Mouse (Mus musculus) T-helper 1 cell (primary cell): ENCODE data around the gene Dynlt1f.
"Not testable (repeated sequence)": the region's sequence is repeated elsewhere in the genome, so short reads cannot be mapped to it uniquely, and the experiment has no call there.

Source experiments
- in situ Hi-C: fragments of 300-600 bp; cut with MboI, MseI; formaldehyde crosslinking; loops from one replicate; pipeline ENCODE4 v1.15.1; 2025; ENCODE audit warnings: high pct_unique_total_duplicates

Dynlt1f gene

DNA sequence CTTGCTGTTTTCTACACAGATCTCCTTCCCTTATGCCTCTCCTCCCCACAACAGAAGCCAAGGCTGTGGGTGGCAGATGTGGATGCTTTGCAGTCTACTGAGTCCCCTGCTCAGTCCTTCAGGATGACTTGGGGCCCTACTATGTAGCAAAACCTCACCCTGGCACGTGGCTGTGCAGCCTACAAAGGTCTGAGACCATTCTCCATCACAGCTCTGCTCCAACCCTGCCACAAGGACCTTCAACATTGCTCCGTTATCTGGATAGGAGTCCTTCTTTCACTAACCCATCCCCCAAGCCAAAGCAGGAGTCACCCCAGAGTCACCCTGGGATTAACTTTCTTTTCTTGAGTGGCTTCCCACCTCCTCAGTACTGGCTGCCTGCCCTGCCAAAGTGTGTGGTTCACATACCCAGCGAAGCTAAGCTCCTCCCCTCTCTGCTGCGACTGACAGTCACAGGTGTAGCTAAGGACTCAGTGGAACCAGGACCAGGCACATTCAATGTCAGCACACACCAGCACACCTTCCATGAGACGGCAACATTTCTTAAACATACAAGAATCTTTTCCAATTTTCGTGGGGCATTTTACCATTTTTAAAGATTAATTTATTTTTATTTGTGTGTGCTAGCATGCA, 30.7 kb downstream of the Dynlt1f start:
- in situ Hi-C loops = loop anchor here (5.0 kb wide), 1 partner anchor 168 kb away; no protein-coding TSS in a partner anchor

GRCm38 (mm10) chr17:6621976-6622375, 33.7 kb downstream of the Dynlt1f start:
- in situ Hi-C loops = not testable (repeated sequence)

DNA sequence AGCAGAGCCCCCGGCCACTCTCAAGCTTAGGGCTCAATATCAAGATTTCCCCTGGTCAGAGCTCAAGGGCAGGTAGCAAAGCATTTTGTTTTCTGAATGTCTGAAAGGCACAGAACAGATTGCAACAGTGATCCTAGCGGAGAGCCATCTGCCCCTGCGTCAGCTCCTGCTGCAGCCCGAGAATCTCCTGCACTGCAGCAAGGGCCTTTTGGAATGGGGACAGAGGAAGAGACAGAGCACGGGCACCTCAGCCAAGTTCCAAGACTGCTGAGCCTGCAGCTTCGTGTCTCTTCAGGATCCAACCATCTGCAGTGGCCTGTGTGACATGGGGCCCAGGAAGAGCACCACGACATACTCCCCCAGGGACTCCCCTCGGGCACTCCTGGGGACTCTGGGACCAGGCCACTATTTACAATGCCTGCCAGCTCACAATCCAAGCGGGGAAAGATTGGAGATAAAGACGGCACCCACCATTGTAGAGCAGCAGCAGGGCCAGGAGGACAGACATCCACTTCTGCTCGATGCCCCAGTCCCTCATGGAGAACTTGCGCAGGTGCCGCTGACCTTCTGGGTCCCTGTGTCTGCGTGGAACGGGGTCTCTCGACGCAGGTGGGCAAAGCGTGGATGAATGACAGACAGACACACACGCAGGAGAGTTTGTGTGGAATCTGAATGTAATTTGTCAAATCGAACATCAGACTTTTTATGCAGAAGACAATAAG, 34.8 kb downstream of the Dynlt1f start:
- in situ Hi-C loops = not testable (repeated sequence)

DNA sequence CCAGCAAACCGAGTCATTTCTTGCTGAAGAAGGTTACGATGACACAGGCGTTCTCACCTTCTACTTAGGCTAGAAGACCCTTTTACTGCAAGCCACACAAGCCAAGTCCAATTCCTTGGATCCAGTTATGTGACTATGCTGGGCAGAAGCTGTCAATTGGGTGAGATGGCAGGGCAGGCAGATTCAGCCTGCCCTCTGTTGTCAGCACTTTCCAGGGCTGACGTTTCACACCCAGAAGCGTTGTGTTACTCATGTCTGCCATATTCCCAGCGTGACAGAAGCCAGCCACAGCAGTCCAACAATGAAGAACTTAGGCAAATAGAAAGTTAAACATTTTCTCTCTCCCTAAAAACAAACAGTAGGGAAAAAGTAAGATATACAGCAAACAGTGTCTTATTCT, 35.7 kb downstream of the Dynlt1f start:
- in situ Hi-C loops = not testable (repeated sequence)

DNA sequence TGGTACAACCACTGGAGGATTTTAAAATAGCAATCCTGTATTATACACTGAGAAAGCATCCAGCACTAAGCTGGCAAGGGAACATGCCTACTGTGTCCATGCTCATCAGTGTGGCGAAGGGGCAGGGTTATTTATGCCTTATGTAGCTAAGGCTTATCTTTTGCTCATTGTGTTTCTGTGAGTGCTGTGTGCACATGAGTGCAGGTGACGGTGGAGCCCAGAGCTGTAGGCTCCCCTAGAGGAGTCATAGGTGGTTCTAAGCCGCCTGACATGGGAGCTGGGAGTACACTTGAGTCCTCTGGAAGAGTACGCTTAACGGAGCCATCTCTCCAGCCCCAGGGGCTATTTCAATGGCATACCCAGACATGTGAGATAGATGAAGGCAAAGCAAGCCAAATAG, 36.4 kb downstream of the Dynlt1f start:
- in situ Hi-C loops = loop anchor here (5.0 to 10.0 kb wide), 2 partner anchors 317 to 404 kb away; no protein-coding TSS in a partner anchor

DNA sequence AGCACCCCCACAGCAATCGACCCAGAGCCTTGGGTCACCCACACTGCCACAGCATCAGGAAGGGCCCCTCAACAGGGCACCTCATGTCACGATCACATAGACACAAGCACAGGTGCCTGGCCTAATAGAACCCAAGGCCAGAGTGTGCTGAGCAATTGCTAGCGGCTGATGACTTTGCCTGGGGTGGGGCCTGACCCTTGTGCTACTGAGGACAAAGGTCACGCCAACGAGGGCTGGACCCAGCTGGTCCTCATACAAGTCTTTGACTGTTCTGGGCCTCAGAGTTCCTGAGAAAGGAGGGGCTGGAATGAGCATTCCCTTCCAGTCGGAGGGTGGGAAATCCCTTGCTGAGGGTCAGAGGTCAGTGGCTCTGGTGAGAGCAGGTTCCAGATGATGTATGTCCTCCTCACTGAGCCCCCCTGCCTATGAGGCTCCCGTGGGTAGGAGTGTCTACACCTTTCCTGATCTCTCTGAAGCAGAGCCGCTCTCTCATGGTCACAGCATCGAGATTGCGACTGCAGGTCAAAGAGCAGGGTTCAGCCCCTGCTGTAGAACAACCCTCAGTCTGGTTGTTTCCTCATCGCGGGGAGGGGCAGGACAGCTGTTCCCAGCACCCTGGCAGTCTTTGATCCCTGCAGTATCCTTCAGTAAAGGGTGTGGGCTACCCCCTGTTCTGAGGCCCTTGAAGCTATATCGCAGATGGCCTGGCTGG, 37.9 kb downstream of the Dynlt1f start:
- in situ Hi-C loops = loop anchor here (5.0 to 10.0 kb wide), 2 partner anchors 316 to 403 kb away; no protein-coding TSS in a partner anchor

DNA sequence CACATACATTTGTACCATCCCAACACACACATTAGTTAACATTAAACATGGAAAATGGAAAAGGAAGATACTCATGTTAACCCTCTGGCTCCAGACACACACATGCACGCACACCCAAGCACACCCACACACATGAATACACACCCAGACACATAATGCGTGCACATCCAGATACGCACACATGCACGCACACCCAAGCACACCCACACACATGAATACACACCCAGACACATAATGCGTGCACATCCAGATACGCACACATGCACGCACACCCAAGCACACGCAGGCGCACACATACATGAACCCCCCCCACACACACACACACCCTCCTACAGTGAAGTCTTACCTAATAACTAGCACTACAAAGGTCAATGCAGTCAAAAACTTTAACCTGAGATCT, 39.0 kb downstream of the Dynlt1f start:
- in situ Hi-C loops = loop anchor here (5.0 to 10.0 kb wide), 2 partner anchors 314 to 402 kb away; no protein-coding TSS in a partner anchor

- in situ Hi-C loops = loop anchor here (10.0 kb wide), 1 partner anchor 400 kb away; no protein-coding TSS in a partner anchor
These were observed 41.4 kb downstream of the Dynlt1f start for GRCm38 (mm10) chr17:6614316-6614715.

GRCm38 (mm10) chr17:6613524-6613923, 42.2 kb downstream of the Dynlt1f start:
- in situ Hi-C loops = loop anchor here (10.0 kb wide), 1 partner anchor 399 kb away; no protein-coding TSS in a partner anchor

DNA sequence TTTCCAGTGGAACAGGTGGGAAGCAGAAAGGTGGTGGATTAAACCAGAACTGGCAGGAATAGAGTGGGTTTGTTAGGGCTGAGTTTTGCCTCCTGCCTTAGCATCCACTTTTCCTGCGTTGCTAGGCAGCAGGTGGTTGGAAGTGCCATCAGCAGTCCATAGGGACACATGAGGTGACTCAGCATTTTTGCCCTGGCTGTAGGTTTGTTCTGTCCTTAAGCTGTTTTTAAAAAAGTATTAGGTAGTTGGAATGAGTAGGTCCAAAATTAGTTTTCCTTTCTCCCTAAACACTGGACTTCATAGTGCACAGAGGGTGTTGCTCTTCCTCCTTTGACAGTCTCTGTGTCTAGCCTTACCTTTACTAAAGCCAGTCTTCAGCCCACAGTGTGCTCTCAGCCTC, 50.4 kb downstream of the Dynlt1f start:
- in situ Hi-C loops = not testable (repeated sequence)

DNA sequence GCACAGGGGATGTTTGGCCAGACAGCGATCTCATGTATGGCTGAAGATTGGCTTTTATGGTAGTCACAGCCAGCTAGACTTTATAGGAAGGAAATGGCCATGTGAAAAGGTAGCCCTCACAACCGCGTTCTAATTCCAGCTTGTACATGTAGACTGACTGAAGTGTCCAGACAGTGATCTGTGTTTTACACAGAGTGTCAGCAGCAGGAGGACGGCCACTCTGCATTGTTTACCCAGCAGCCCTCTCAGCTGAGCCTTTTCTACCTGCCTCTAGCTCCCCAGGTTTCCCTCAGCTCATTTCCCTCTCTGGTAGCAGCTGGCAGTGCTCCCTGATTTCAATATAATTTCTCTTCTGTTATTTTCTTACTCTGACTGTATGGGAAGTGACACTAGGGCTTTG, 53.5 kb downstream of the Dynlt1f start:
- in situ Hi-C loops = loop anchor here (5.0 kb wide), 1 partner anchor 50 kb away; no protein-coding TSS in a partner anchor

DNA sequence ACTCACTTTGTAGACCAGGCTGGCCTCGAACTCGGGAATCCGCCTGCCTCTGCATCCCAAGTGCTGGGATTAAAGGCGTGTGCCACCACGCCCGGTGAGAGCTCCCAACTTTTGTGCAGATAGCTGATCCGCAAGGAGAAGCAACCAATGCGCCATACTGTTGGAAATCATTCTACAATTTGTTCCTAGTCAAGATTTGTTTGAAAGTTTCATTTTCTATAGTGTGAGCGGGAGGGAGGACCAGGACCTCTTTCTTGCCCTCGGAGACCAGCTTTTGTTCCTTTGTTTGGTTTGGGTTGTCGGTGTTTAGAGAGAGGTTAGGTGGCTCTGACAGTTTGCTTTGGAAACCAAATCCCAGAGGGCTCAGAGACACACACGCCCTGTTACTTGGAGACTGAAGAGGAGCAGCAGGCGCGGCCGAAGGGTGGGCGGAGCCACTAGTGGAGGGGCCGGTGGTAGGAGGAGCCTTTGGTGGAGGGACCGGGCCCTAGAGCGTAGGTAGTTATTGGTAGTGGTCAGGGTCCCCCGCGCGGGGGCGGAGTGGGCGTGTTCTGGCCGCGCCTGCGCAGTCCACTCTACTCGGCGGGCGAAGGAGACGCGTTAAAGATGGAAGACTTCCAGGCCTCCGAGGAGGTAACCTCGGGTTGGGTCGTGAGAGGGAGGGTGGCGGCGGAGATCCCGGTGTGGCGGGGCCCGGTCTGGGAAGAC, 54.3 kb downstream of the Dynlt1f start, which contains the start of gene Dynlt1c:
Gene Dynlt1c, plus strand, starts transcription at position 468 of the 708 bp plus-strand sequence.
- in situ Hi-C loops = loop anchor here (5.0 kb wide), 1 partner anchor 51 kb away; no protein-coding TSS in a partner anchor

GRCm38 (mm10) chr17:6600216-6600911, 55.3 kb downstream of the Dynlt1f start:
- in situ Hi-C loops = loop anchor here (5.0 kb wide), 1 partner anchor 52 kb away; no protein-coding TSS in a partner anchor

GRCm38 (mm10) chr17:6598356-6598755, 57.3 kb downstream of the Dynlt1f start:
- in situ Hi-C loops = loop anchor here (5.0 kb wide), 1 partner anchor 171 kb away; no protein-coding TSS in a partner anchor
